Mouse (Mus musculus) cerebellum, adult 2 months (tissue): Measurements from ENCODE around the gene Junb. TPM values are rescaled to one million over a fixed set of nuclear protein-coding genes. Genes with fewer than 3 reads are reported as not detected.

Experiments
- DNase-seq, 2 experiments: peaks; one replicate each; pipeline ENCODE4 v3.0.0; 2021
- H3K27ac ChIP-seq: fragments of 200-500 bp; 2 replicates; pipeline ENCODE4 v1.5.1; 2012; ENCODE audit warnings: low read length, control low read depth, inconsistent platforms; ENCODE audit not compliant: insufficient read depth
- H3K27me3 ChIP-seq: fragments of 200-500 bp; 2 replicates; pipeline ENCODE4 v1.6.1; 2012; ENCODE audit warnings: inconsistent platforms, mild to moderate bottlenecking, low read length, moderate library complexity; ENCODE audit not compliant: control insufficient read depth, insufficient read depth
- H3K4me1 ChIP-seq: fragments of 200-500 bp; 2 replicates; pipeline ENCODE4 v1.6.1; 2011; ENCODE audit warnings: low read length; ENCODE audit not compliant: control insufficient read depth, insufficient read depth
- H3K4me3 ChIP-seq: fragments of 200-500 bp; replicated peaks from 2 replicates; pipeline ENCODE3; 2011; ENCODE audit warnings: mild to moderate bottlenecking, low read depth, low read length, control low read depth; ENCODE audit not compliant: insufficient read depth
- CTCF ChIP-seq: fragments of 200-500 bp; IDR thresholded peaks from 2 replicates; pipeline ENCODE4 v1.5.1; 2011; ENCODE audit warnings: low read depth, mild to moderate bottlenecking, control low read depth, low read length, moderate library complexity, borderline replicate concordance; ENCODE audit not compliant: insufficient read depth
- POLR2A ChIP-seq: fragments of 200-500 bp; IDR thresholded peaks from 2 replicates; pipeline ENCODE4 v1.6.1; 2011; ENCODE audit warnings: low read length, control low read depth, borderline replicate concordance; ENCODE audit not compliant: insufficient read depth
- WGBS: fragments of 180-500 bp; shearing (Covaris S2); methylation state at CpG from one replicate; pipeline ENCODE4 v1.1.7; 2018; 5-methylcytosine and 5-hydroxymethylcytosine counted together
- polyA plus RNA-seq: library from polyadenylated mRNA; depleted of rRNA; stranded (reverse); fragments of >200 nt; gene quantifications from 2 replicates; pipeline ENCODE4 v1.2.3, GENCODE M21; 2012

The Junb gene
- polyA plus RNA-seq, 1 experiment: 12.8 TPM

- no peak for DNase-seq
- TF ChIP-seq CTCF (no peak), POLR2A (no peak)
- no peaks in the 10 kb centered on the region for H3K27me3 ChIP-seq
- peaks cover 6% of the 10 kb centered on the region; the same call in 1 of the 2 replicates for H3K4me1 ChIP-seq
- H3K27ac ChIP-seq: no peak overlapping the region
- 25% methylated on average over 9 of the region's 9 CpGs for WGBS
- no peak overlapping the region for H3K4me3 ChIP-seq
These were observed 31.3 kb downstream of the Junb start for GRCm38 (mm10) chr8:84947241-84947545.

GRCm38 (mm10) chr8:84946528-84947240, 31.8 kb downstream of the Junb start, which contains the start of gene Rtbdn:
Gene Rtbdn (plus strand): TSS chr8:84946991.
- Histone ChIP-seq H3K27ac (no peak within 1 kb of the TSS; the same call in 1 of the 2 replicates), H3K4me3 (peak within 1 kb of the TSS; percentile 74), H3K4me1 (peaks cover 6% of the 10 kb centered on the region; the same call in 1 of the 2 replicates), H3K27me3 (no peaks in the 10 kb centered on the region)
- 5% methylated on average over 17 of the region's 17 CpGs for WGBS
- TF ChIP-seq CTCF (peak; percentile 86), POLR2A (no peak)
- DNase-seq: peak; percentile 70 to 76

- Histone ChIP-seq H3K27me3 (no peaks in the 10 kb centered on the region), H3K27ac (no peak overlapping the region), H3K4me3 (peak overlapping the region; percentile 74), H3K4me1 (peaks cover 6% of the 10 kb centered on the region; the same call in 1 of the 2 replicates)
- 1% methylated on average over 60 of the region's 67 CpGs for WGBS
- TF ChIP-seq CTCF: peak; percentile 32; the same call in 1 of the 2 replicates
- TF ChIP-seq POLR2A: no peak
- peak; percentile 71 to 74 for DNase-seq
These were observed 32.6 kb downstream of the Junb start for GRCm38 (mm10) chr8:84945633-84946527.

- 2% methylated on average over 11 of the region's 11 CpGs for WGBS
- Histone ChIP-seq H3K27me3 (no peaks in the 10 kb centered on the region), H3K27ac (no peak overlapping the region), H3K4me1 (peaks cover 6% of the 10 kb centered on the region; the same call in 1 of the 2 replicates), H3K4me3 (peak overlapping the region; percentile 74)
- peak; percentile 62 to 66 for DNase-seq
- TF ChIP-seq POLR2A: no peak
- TF ChIP-seq CTCF: peak; percentile 7; the same call in 1 of the 2 replicates
These were observed 33.3 kb downstream of the Junb start for GRCm38 (mm10) chr8:84945235-84945632.

GRCm38 (mm10) chr8:84944478-84945160, 33.9 kb downstream of the Junb start:
- no peaks in the 10 kb centered on the region for H3K27me3 ChIP-seq
- peak; percentile 81 to 83 for DNase-seq
- no peak overlapping the region for H3K27ac ChIP-seq
- H3K4me3 ChIP-seq: peak overlapping the region; percentile 74
- H3K4me1 ChIP-seq: peaks cover 6% of the 10 kb centered on the region; the same call in 1 of the 2 replicates
- TF ChIP-seq POLR2A (peak; percentile 27; the same call in 1 of the 2 replicates), CTCF (no peak)
- 2% methylated on average over 26 of the region's 26 CpGs for WGBS

- no peak for DNase-seq
- peaks cover 6% of the 10 kb centered on the region; the same call in 1 of the 2 replicates for H3K4me1 ChIP-seq
- H3K27me3 ChIP-seq: no peaks in the 10 kb centered on the region
- TF ChIP-seq CTCF: no peak
- no peak for TF ChIP-seq POLR2A
- 41% methylated on average over 4 of the region's 4 CpGs for WGBS
- no peak overlapping the region for H3K4me3 ChIP-seq
- no peak overlapping the region for H3K27ac ChIP-seq
These were observed 34.8 kb downstream of the Junb start for GRCm38 (mm10) chr8:84943699-84944098.

GRCm38 (mm10) chr8:84937620-84938485, 40.7 kb downstream of the Junb start:
- no peak for TF ChIP-seq POLR2A
- no peak; the same call in 1 of the 2 replicates for TF ChIP-seq CTCF
- Histone ChIP-seq H3K4me3 (peak overlapping the region; percentile 95), H3K27ac (peak overlapping the region; percentile 77), H3K4me1 (peaks cover 17% of the 10 kb centered on the region), H3K27me3 (no peaks in the 10 kb centered on the region)
- 48% methylated on average over 13 of the region's 13 CpGs for WGBS
- DNase-seq: no peak
